Mouse (Mus musculus) adrenal gland, postnatal 36 days (tissue): Measurements from ENCODE around the gene Ssbp3. TPM values are rescaled to one million over a fixed set of nuclear protein-coding genes. Genes with fewer than 3 reads are reported as not detected.
A peak's percentile ranks its signal among the peaks of the same experiment; 100 is the strongest.

Source experiments
- DNase-seq, 2 experiments: peaks; one replicate each; pipeline ENCODE4 v3.0.0; 2021; ENCODE audit warnings: mixed read lengths in 1 of 2
- long read RNA-seq, 2 experiments: library from polyadenylated mRNA; stranded (forward); transcript quantifications; one replicate each; pipeline ENCODE4 v2.0.0; 2021; ENCODE audit warnings: borderline sequencing depth in 2 of 2
- total RNA-seq, 2 experiments: library from RNA; stranded (reverse); gene quantifications; 2 replicates each; pipeline ENCODE4 v1.2.3; 2021

Ssbp3 gene
- 10 to 100 TPM; 71.2 to 85.4 TPM for total RNA-seq
- long read RNA-seq, experiment 1, transcript Ssbp3-202 (17 exons, 1,924 nt): major isoform, 35 of 63 reads
- long read RNA-seq, experiment 1, partial matches to known transcripts: 18 of 63 reads
- long read RNA-seq, experiment 1, other reads (novel, unspliced or antisense): 8 of 63 reads
- long read RNA-seq, experiment 2, transcript Ssbp3-202 (17 exons, 1,924 nt): major isoform, 22 of 37 reads
- long read RNA-seq, experiment 2, partial matches to known transcripts: 9 of 37 reads
- long read RNA-seq, experiment 2, other reads (novel, unspliced or antisense): 3 of 37 reads

- DNase-seq: peak; percentile 74 to 85
Measured at GRCm38 (mm10) chr4:106910201-106911172, at the start of gene Ssbp3. Ssbp3 (plus strand) TSS chr4:106910701.

GRCm38 (mm10) chr4:106861871-106862270 is 48.6 kb upstream of the Ssbp3 start:
- DNase-seq: no peak

GRCm38 (mm10) chr4:106862317-106862716 is 48.2 kb upstream of the Ssbp3 start:
- DNase-seq: peak in 1 of 2 experiments; percentile 45

GRCm38 (mm10) chr4:106862767-106863370 is 47.6 kb upstream of the Ssbp3 start:
- DNase-seq: no peak

GRCm38 (mm10) chr4:106865415-106866110 is 44.9 kb upstream of the Ssbp3 start:
- no peak for DNase-seq

- no peak for DNase-seq
Measured at GRCm38 (mm10) chr4:106866381-106866780, 44.1 kb upstream of the Ssbp3 start.

GRCm38 (mm10) chr4:106866845-106867244 is 43.7 kb upstream of the Ssbp3 start:
- DNase-seq: peak; percentile 29 to 74

- DNase-seq: no peak
Measured at GRCm38 (mm10) chr4:106868737-106869438, 41.6 kb upstream of the Ssbp3 start.

GRCm38 (mm10) chr4:106869539-106869951 is 41.0 kb upstream of the Ssbp3 start:
- no peak for DNase-seq

- no peak for DNase-seq
Measured at GRCm38 (mm10) chr4:106870556-106870955, 39.9 kb upstream of the Ssbp3 start.

- no peak for DNase-seq
Measured at GRCm38 (mm10) chr4:106874501-106874900, 36.0 kb upstream of the Ssbp3 start.

- DNase-seq: no peak
Measured at GRCm38 (mm10) chr4:106881101-106881500, 29.4 kb upstream of the Ssbp3 start.

GRCm38 (mm10) chr4:106883149-106883548 is 27.4 kb upstream of the Ssbp3 start:
- no peak for DNase-seq

GRCm38 (mm10) chr4:106886307-106887085 is 24.0 kb upstream of the Ssbp3 start:
- DNase-seq: no peak

GRCm38 (mm10) chr4:106896086-106896485 is 14.4 kb upstream of the Ssbp3 start:
- DNase-seq: no peak

- no peak for DNase-seq
Measured at GRCm38 (mm10) chr4:106898923-106899322, 11.6 kb upstream of the Ssbp3 start.

GRCm38 (mm10) chr4:106899471-106899870 is 11.0 kb upstream of the Ssbp3 start:
- no peak for DNase-seq

- no peak for DNase-seq
Measured at GRCm38 (mm10) chr4:106900718-106901117, 9.8 kb upstream of the Ssbp3 start.

GRCm38 (mm10) chr4:106901610-106902009 is 8.9 kb upstream of the Ssbp3 start:
- no peak for DNase-seq

GRCm38 (mm10) chr4:106902157-106902556 is 8.3 kb upstream of the Ssbp3 start:
- no peak for DNase-seq
